Mouse (Mus musculus): ENCODE results near the gene Iglon5. TPM values are rescaled to one million over a fixed set of nuclear protein-coding genes. Genes with fewer than 3 reads are reported as not detected.
A peak's percentile ranks its signal among the peaks of the same experiment; 100 is the strongest.

Gene Iglon5
- 3.7 and 4.9 TPM in 2 replicates for polyA plus RNA-seq (2015; fragmentation: Nextera tagmentation; extraction: Ambion mirVana)

- H3K27me3 ChIP-seq, result peaks cover 3% of the 10 kb centered on the region; the same call in 1 of the 2 replicates
- H3K4me2 ChIP-seq, result peak within 1 kb of the TSS; percentile 68
- WGBS, result 3% methylated on average over 17 of the region's 41 CpGs
- H3K36me3 ChIP-seq (ENCODE audit: poor library complexity, severe bottlenecking), result no peaks in the 10 kb centered on the region
- peak within 1 kb of the TSS; percentile 79 for H3K27ac ChIP-seq
- H3K4me1 ChIP-seq, result peaks cover 19% of the 10 kb centered on the region
- peak within 1 kb of the TSS; percentile 68 for H3K4me3 ChIP-seq
- peak within 1 kb of the TSS; percentile 92 for H3K9ac ChIP-seq
- H3K9me3 ChIP-seq (replicated peaks), result no peaks in the 10 kb centered on the region
- ATAC-seq, result peak; percentile 69
These were observed at the start of gene Iglon5 for GRCm38 (mm10) chr7:43489631-43490125. Iglon5 (minus strand) TSS chr7:43490075.

DNA sequence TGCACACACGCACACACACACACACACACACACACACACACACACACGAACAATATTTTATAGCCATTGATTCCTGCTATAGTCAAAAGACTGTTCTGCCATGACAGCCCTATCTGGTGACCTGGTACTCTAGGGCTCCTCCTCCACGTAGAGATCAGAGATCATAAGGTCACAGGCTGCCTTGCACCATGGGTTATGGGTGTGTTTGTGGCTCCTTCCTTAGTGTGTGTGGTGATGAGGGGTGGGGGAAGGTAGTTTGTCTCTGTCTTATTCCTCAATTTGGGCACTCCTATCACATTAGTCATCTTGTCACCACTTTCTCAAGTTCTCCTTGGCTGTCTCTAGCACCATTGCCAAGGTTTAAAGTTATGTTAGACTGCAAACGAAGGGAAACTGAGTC is 48.6 kb upstream of the Iglon5 start:
- WGBS, result 76% methylated on average over 4 of the region's 4 CpGs
- H3K27me3 ChIP-seq, result no peaks in the 10 kb centered on the region
- no peak overlapping the region for H3K9ac ChIP-seq
- H3K4me1 ChIP-seq, result no peaks in the 10 kb centered on the region
- H3K27ac ChIP-seq, result no peak overlapping the region
- H3K9me3 ChIP-seq (replicated peaks), result no peaks in the 10 kb centered on the region
- ATAC-seq, result no peak
- H3K4me2 ChIP-seq, result no peak overlapping the region
- no peaks in the 10 kb centered on the region for H3K36me3 ChIP-seq (ENCODE audit: poor library complexity, severe bottlenecking)
- H3K4me3 ChIP-seq, result no peak overlapping the region

DNA sequence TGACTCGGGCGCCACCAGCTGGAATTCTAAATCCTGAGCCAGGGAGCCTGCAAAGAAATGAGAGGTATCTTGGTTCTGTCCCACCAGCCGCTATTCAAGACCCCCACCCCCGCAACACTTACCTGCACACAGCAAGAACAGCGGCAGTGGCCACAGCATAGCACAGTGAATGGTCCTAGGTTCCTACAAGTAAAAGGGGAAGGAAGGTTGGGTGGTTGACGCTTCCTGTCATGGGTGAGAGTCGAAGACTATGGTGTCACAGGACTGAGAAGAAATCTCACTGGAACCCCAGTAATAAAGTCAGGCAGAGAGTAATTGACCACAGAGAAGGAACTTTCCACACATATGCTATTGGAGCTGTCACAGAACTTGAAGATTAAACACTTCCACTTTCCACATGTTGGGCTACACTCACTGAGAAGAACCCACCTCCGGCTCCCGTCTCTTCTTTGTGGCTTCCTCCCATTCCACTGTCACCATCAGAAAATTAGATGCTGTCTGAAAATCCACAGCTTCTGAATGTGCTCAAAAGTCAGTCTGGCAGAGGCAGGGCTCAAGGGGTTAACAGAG is 43.1 kb upstream of the Iglon5 start:
- H3K9me3 ChIP-seq (replicated peaks), result no peaks in the 10 kb centered on the region
- H3K27me3 ChIP-seq, result no peaks in the 10 kb centered on the region
- ATAC-seq, result no peak
- H3K27ac ChIP-seq, result no peak overlapping the region
- WGBS, result 90% methylated on average over 9 of the region's 9 CpGs
- H3K4me2 ChIP-seq, result no peak overlapping the region
- no peak overlapping the region for H3K4me3 ChIP-seq
- no peaks in the 10 kb centered on the region for H3K36me3 ChIP-seq (ENCODE audit: poor library complexity, severe bottlenecking)
- no peak overlapping the region for H3K9ac ChIP-seq
- no peaks in the 10 kb centered on the region for H3K4me1 ChIP-seq

GRCm38 (mm10) chr7:43530216-43530785 is 40.4 kb upstream of the Iglon5 start:
- no peak overlapping the region for H3K27ac ChIP-seq
- 77% methylated on average over 8 of the region's 8 CpGs for WGBS
- no peak overlapping the region for H3K9ac ChIP-seq
- H3K36me3 ChIP-seq (ENCODE audit: poor library complexity, severe bottlenecking), result no peaks in the 10 kb centered on the region
- no peaks in the 10 kb centered on the region for H3K27me3 ChIP-seq
- no peak for ATAC-seq
- H3K4me3 ChIP-seq, result no peak overlapping the region
- no peaks in the 10 kb centered on the region for H3K9me3 ChIP-seq (replicated peaks)
- no peaks in the 10 kb centered on the region for H3K4me1 ChIP-seq
- no peak overlapping the region for H3K4me2 ChIP-seq

DNA sequence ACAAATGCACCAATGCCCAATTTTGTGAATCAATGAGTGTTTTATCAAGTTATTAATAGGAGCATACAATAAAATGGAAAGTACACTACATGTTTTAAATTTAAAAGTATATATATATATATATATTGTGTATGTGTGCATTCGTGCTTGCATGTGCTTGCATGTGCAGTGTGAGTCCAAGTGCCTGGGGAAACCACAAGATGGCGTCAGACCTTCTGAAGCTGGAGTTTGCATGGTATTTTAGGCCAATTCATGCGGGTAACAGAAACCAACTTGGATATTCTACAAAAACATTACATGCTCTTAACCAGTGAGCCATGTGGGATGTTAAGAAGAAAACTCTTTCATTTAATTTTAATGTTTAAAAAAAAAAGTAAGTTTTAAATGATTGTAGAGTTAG is 35.4 kb upstream of the Iglon5 start:
- no peak for ATAC-seq
- H3K9me3 ChIP-seq (replicated peaks), result no peaks in the 10 kb centered on the region
- H3K4me3 ChIP-seq, result no peak overlapping the region
- 42% methylated on average over 3 of the region's 3 CpGs for WGBS
- no peak overlapping the region for H3K4me2 ChIP-seq
- no peaks in the 10 kb centered on the region for H3K36me3 ChIP-seq (ENCODE audit: poor library complexity, severe bottlenecking)
- no peaks in the 10 kb centered on the region for H3K27me3 ChIP-seq
- no peak overlapping the region for H3K9ac ChIP-seq
- H3K4me1 ChIP-seq, result no peaks in the 10 kb centered on the region
- H3K27ac ChIP-seq, result no peak overlapping the region

DNA sequence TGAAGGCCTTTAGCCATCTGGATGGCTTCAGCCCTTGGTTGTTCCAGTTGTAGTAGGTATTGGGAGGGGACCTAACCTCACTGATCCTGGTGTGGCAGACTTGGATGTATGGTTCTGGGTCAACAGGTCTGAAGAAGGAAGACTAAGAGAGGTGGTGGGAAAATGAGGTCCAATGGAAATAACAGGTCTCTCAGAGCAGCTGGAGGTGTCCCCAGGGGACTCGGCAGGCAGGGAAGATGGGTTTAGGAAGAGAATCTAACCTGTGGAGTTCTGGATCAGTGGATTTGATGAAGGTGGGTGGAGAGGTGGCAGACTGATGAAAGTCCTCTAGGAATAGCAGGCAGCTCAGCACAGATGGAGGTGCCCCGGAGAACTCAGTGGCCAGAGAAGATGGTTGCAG is 32.9 kb upstream of the Iglon5 start:
- Histone ChIP-seq H3K9ac (no peak overlapping the region), H3K27ac (no peak overlapping the region), H3K4me2 (no peak overlapping the region), H3K27me3 (no peaks in the 10 kb centered on the region), H3K4me3 (no peak overlapping the region), H3K4me1 (no peaks in the 10 kb centered on the region), H3K36me3 (ENCODE audit: poor library complexity, severe bottlenecking) (no peaks in the 10 kb centered on the region), H3K9me3 (replicated peaks) (no peaks in the 10 kb centered on the region)
- WGBS, result 82% methylated on average over 2 of the region's 2 CpGs
- no peak for ATAC-seq

DNA sequence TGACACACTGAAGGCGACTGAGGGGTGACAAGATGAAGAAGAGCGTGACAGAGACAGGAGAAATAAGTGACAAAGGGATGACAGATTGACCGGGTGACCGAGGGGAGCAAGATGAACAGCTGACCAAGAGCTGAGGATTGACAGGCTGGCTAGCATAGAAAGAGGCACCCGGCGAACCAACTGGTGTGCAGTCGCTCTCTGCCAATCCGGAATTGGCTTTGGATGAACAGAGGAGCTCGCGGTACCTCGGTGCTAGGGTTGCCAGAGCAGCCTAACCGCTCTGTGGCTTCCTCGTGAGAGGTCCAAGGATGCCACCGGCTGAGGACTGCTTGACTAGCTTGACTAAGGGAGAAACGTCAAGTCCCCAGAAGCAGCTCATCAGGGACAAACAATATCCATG is 28.5 kb upstream of the Iglon5 start:
- no peaks in the 10 kb centered on the region for H3K4me1 ChIP-seq
- no peak overlapping the region for H3K4me3 ChIP-seq
- H3K9me3 ChIP-seq (replicated peaks), result no peaks in the 10 kb centered on the region
- no peak overlapping the region for H3K9ac ChIP-seq
- no peaks in the 10 kb centered on the region for H3K27me3 ChIP-seq
- H3K36me3 ChIP-seq (ENCODE audit: poor library complexity, severe bottlenecking), result no peaks in the 10 kb centered on the region
- no peak overlapping the region for H3K4me2 ChIP-seq
- H3K27ac ChIP-seq, result no peak overlapping the region
- 84% methylated on average over 15 of the region's 15 CpGs for WGBS
- ATAC-seq, result no peak

DNA sequence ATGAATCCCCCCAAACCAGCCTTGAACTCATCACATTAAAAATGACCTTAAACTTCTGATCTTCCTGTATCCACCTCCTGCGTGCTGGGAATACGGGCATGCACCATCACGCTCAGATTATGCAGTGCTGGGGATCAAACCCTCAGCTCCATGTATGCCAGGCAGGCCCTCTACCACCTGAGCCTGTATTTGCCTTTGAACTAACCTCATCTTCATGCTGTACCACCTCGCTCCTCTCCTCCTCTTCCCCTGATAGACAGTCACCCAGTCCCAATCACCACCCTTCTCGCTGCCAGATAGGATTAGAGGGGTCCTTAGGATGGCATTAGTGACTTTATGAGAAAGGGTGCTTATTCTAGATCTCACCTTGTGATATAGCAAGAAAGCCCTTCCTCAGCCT is 25.2 kb upstream of the Iglon5 start:
- Histone ChIP-seq H3K27ac (no peak overlapping the region), H3K9ac (no peak overlapping the region), H3K4me3 (no peak overlapping the region), H3K36me3 (ENCODE audit: poor library complexity, severe bottlenecking) (no peaks in the 10 kb centered on the region), H3K4me1 (no peaks in the 10 kb centered on the region), H3K27me3 (no peaks in the 10 kb centered on the region), H3K4me2 (no peak overlapping the region), H3K9me3 (replicated peaks) (no peaks in the 10 kb centered on the region)
- ATAC-seq, result no peak
- WGBS, result 86% methylated on average over 5 of the region's 5 CpGs

DNA sequence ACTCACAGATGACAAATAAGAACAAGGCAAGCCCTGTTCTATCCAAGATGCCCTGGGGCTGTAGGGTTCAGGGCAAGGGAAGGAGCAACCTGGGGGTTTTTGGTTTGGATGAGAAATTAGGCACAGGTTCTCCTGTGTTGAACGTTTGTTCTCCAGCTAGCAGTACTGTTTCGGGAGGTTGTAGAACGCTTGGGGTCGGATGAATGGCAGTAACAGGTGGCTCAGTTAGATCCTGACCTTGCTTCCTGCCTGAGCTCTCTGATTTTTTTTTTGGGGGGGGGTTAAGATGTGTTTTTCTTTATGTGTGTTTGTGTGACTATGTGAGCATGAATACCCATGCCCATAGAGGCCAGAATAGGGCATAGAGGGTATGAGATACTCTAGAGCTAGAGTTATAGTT is 22.6 kb upstream of the Iglon5 start:
- Histone ChIP-seq H3K4me2 (no peak overlapping the region), H3K4me1 (no peaks in the 10 kb centered on the region), H3K27ac (no peak overlapping the region), H3K27me3 (no peaks in the 10 kb centered on the region), H3K4me3 (no peak overlapping the region), H3K9me3 (replicated peaks) (no peaks in the 10 kb centered on the region), H3K36me3 (ENCODE audit: poor library complexity, severe bottlenecking) (no peaks in the 10 kb centered on the region), H3K9ac (no peak overlapping the region)
- no peak for ATAC-seq
- WGBS, result 86% methylated on average over 4 of the region's 4 CpGs

- Histone ChIP-seq H3K4me3 (no peak overlapping the region), H3K4me1 (no peaks in the 10 kb centered on the region), H3K9me3 (replicated peaks) (no peaks in the 10 kb centered on the region), H3K27ac (no peak overlapping the region), H3K4me2 (no peak overlapping the region), H3K27me3 (no peaks in the 10 kb centered on the region), H3K36me3 (ENCODE audit: poor library complexity, severe bottlenecking) (no peaks in the 10 kb centered on the region), H3K9ac (no peak overlapping the region)
- no peak for ATAC-seq
- 66% methylated on average over 4 of the region's 4 CpGs for WGBS
These were observed 22.0 kb upstream of the Iglon5 start for GRCm38 (mm10) chr7:43511707-43512478.

DNA sequence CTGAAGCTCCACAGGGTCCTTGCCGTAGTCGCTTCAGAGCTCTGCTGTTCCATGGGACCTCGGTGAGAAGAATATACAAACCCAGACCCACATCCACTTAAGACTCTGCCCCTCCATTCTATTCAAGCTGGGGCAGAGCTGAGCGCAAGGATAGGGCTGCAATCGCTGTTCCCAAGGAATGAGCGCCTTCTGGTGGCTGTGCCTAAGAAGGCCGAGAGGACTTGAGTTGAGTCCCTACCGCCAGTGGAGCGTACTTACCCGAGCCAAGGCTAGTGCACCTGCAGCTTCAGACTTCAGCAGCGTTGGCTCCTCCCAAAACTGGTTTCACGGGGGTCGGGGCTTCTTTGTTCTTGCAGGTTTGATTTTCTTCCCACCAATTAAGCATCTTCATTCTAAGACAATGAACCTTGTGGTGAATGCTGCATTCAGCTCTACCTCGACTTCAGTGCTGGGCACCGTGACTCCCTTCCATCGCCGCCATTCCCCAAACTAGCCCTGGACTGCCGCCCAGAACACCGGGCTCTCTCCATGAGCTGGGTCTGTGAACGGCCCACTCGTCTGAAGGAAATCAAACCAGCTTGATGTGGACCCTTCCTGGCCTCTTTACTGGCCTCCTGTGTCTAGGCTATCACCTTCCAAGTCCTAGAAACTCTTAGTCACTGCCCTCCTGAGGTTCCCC is 5.6 kb upstream of the Iglon5 start:
- H3K9ac ChIP-seq, result no peak overlapping the region
- peaks cover 4% of the 10 kb centered on the region; the same call in 1 of the 2 replicates for H3K4me1 ChIP-seq
- H3K4me2 ChIP-seq, result no peak overlapping the region
- WGBS, result 11% methylated on average over 21 of the region's 21 CpGs
- H3K27me3 ChIP-seq, result peaks cover 3% of the 10 kb centered on the region; the same call in 1 of the 2 replicates
- peak; percentile 82 for ATAC-seq
- no peaks in the 10 kb centered on the region for H3K36me3 ChIP-seq (ENCODE audit: poor library complexity, severe bottlenecking)
- no peak overlapping the region for H3K4me3 ChIP-seq
- H3K9me3 ChIP-seq (replicated peaks), result no peaks in the 10 kb centered on the region
- H3K27ac ChIP-seq, result no peak overlapping the region

- no peaks in the 10 kb centered on the region for H3K9me3 ChIP-seq (replicated peaks)
- WGBS, result 71% methylated on average over 9 of the region's 9 CpGs
- H3K4me3 ChIP-seq, result 0 out of 2 replicates have a peak overlapping the region, but pooled peaks have one; percentile 68
- no peak overlapping the region for H3K27ac ChIP-seq
- H3K27me3 ChIP-seq, result peaks cover 3% of the 10 kb centered on the region; the same call in 1 of the 2 replicates
- H3K9ac ChIP-seq, result no peak overlapping the region
- no peaks in the 10 kb centered on the region for H3K36me3 ChIP-seq (ENCODE audit: poor library complexity, severe bottlenecking)
- peak overlapping the region; percentile 68 for H3K4me2 ChIP-seq
- peaks cover 22% of the 10 kb centered on the region for H3K4me1 ChIP-seq
- peak; percentile 9; the same call in 1 of the 2 replicates for ATAC-seq
These were observed 986 bp upstream of the Iglon5 start for GRCm38 (mm10) chr7:43490861-43491260.

Data from forebrain, embryonic 13.5 days (tissue).